Mouse (Mus musculus) stomach, embryonic 15.5 days (tissue): ENCODE results near the gene Letmd1. TPM values are rescaled to one million over a fixed set of nuclear protein-coding genes. Genes with fewer than 3 reads are reported as not detected.
A peak's percentile ranks its signal among the peaks of the same experiment; 100 is the strongest.

Experiments
- ATAC-seq: fragments of 200-750 bp; cut with Nextera tagmentation; 2 replicates; pipeline ENCODE4 v1.8.0; 2017; ENCODE audit warnings: low read depth, moderate number of reproducible peaks, moderate TSS enrichment; ENCODE audit not compliant: insufficient read depth, low FRiP score
- H3K27ac ChIP-seq: fragments of 300-500 bp; sonication (generic); 2 replicates; pipeline ENCODE4 v1.5.1; 2015; ENCODE audit warnings: mild to moderate bottlenecking, inconsistent platforms
- H3K27me3 ChIP-seq: fragments of 300-500 bp; sonication (generic); replicated peaks from 2 replicates; pipeline ENCODE4 v1.6.1; 2015; ENCODE audit warnings: inconsistent platforms
- H3K36me3 ChIP-seq: fragments of 300-500 bp; sonication (generic); 2 replicates; pipeline ENCODE4 v1.6.1; 2015; ENCODE audit warnings: inconsistent platforms
- H3K4me1 ChIP-seq: fragments of 300-500 bp; sonication (generic); 2 replicates; pipeline ENCODE4 v1.6.1; 2015; ENCODE audit warnings: inconsistent platforms
- H3K4me2 ChIP-seq: fragments of 300-500 bp; sonication (generic); 2 replicates; pipeline ENCODE4 v1.6.1; 2015; ENCODE audit warnings: mild to moderate bottlenecking, inconsistent platforms
- H3K4me3 ChIP-seq: fragments of 300-500 bp; sonication (generic); replicated peaks from 2 replicates; pipeline ENCODE4 v1.5.1; 2015; ENCODE audit warnings: inconsistent platforms
- H3K9ac ChIP-seq: fragments of 300-500 bp; sonication (generic); 2 replicates; pipeline ENCODE4 v1.6.1; 2015; ENCODE audit warnings: inconsistent platforms
- H3K9me3 ChIP-seq: fragments of 300-500 bp; sonication (generic); 2 replicates; pipeline ENCODE4 v1.6.1; 2016; ENCODE audit warnings: inconsistent platforms
- WGBS: fragments of 180-500 bp; shearing (Covaris S2); methylation state at CpG from one replicate; pipeline ENCODE4 v1.1.7; 2015; 5-methylcytosine and 5-hydroxymethylcytosine counted together
- polyA plus RNA-seq: library from polyadenylated mRNA; unstranded; fragments of >200 nt; fragmentation: Nextera tagmentation; extraction: Ambion mirVana; gene quantifications from 2 replicates; pipeline ENCODE4 v1.2.1, GENCODE M21; 2015

The Letmd1 gene
- polyA plus RNA-seq, 1 experiment from 2014 or later = 25.5 TPM

DNA sequence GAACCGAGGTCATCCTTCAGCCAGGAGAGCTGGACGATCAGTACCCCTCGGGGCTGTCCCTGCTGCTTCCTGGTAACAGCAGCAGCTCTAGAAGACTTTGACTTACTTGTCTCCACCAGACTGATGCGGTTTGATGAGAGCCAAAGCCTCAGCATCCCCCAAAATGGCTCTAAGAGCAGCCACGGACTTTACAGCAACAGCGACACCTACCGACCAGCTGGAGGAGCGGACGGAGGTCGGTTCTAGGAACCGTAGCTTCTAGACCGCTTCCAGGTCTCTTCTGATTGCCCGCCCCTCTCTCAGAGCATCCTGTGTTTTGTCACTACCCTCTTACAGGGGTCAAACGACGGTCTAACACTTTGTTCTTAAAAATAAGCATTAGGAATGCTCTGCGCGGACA, 11.5 kb upstream of the Letmd1 start:
- H3K4me3 ChIP-seq = no peak overlapping the region
- H3K4me1 ChIP-seq = peaks cover 7% of the 10 kb centered on the region; the same call in 1 of the 2 replicates
- 0 out of 2 replicates have a peak, but pooled peaks cover 5% of the 10 kb centered on the region for H3K27me3 ChIP-seq
- peak overlapping the region; percentile 9; the same call in 1 of the 2 replicates for H3K4me2 ChIP-seq
- H3K9ac ChIP-seq = no peak overlapping the region
- WGBS = 6% methylated on average over 17 of the region's 17 CpGs
- H3K9me3 ChIP-seq = no peaks in the 10 kb centered on the region
- no peaks in the 10 kb centered on the region for H3K36me3 ChIP-seq
- no peak overlapping the region for H3K27ac ChIP-seq
- ATAC-seq = peak; percentile 36; the same call in 1 of the 2 replicates

DNA sequence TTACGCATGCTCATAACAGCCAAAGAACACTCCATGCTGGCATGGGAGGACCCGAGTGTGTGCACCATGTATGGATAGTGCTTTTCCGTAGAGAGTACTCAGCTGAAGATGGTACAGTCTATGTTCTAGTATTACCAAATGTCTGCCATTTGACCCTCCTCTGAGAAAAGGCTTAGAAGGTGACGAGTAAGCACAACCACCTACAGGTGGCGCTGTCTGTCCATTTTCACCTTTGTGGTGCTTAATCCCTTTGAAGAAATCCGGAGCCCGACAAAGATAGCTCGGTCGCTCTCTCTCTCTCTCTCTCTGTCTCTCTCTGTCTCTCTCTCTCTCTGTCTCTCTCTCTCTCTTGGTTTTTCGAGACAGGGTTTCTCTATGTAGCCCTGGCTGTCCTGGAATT, 10.8 kb upstream of the Letmd1 start:
- no peak overlapping the region for H3K4me3 ChIP-seq
- 36% methylated on average over 10 of the region's 10 CpGs for WGBS
- H3K4me2 ChIP-seq = no peak overlapping the region
- no peaks in the 10 kb centered on the region for H3K9me3 ChIP-seq
- H3K27me3 ChIP-seq = 0 out of 2 replicates have a peak, but pooled peaks cover 5% of the 10 kb centered on the region
- H3K9ac ChIP-seq = no peak overlapping the region
- H3K36me3 ChIP-seq = no peaks in the 10 kb centered on the region
- no peak overlapping the region for H3K27ac ChIP-seq
- H3K4me1 ChIP-seq = peaks cover 7% of the 10 kb centered on the region; the same call in 1 of the 2 replicates
- ATAC-seq = no peak

DNA sequence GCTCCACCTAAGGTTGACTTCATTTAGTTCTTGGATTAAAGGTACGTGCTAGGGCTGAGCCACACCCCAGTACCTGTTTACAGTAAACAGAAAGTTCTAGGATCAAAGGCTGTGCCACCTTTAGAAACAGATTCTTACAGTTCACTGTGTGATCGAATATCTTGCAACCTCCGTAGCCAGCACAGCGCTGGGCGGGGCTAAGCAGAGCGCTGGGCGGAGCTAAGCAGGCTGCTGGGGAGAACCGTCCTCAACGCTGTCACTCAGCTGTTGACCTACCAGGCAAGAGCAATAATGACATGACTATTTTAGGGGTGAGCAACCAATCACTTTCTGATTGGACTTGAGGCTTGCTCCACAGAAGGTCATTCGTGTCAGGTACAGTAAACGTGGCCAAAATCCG, 7.9 kb upstream of the Letmd1 start:
- Histone ChIP-seq H3K27me3 (0 out of 2 replicates have a peak, but pooled peaks cover 5% of the 10 kb centered on the region), H3K9ac (no peak overlapping the region), H3K27ac (no peak overlapping the region), H3K4me2 (peak overlapping the region; percentile 41), H3K4me1 (peaks cover 7% of the 10 kb centered on the region; the same call in 1 of the 2 replicates), H3K4me3 (no peak overlapping the region; the same call in 1 of the 2 replicates), H3K9me3 (no peaks in the 10 kb centered on the region), H3K36me3 (no peaks in the 10 kb centered on the region)
- peak; percentile 69; the same call in 1 of the 2 replicates for ATAC-seq
- 11% methylated on average over 12 of the region's 12 CpGs for WGBS

DNA sequence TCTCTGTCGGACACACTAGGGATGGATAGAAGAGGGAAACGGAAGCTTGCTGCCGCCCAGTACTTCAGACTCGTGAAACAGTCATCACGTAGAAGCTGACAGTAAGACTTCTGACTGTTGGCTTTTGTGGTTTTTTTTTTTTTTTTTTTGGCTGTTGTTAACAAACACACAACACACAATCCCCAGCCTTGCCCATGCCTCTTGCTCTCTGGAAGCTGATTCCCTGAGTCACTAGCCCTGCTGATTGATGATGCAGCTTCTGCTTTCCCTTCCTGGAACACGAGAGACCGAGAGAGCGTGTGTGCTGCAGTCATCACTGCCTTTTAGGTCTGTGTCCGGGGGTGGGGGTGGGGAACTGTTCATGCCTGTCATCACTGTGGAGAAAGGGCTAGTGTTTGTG, 7.2 kb upstream of the Letmd1 start:
- no peak for ATAC-seq
- Histone ChIP-seq H3K4me2 (no peak overlapping the region), H3K4me1 (peaks cover 7% of the 10 kb centered on the region; the same call in 1 of the 2 replicates), H3K9me3 (no peaks in the 10 kb centered on the region), H3K27me3 (0 out of 2 replicates have a peak, but pooled peaks cover 5% of the 10 kb centered on the region), H3K4me3 (no peak overlapping the region), H3K9ac (no peak overlapping the region), H3K27ac (no peak overlapping the region), H3K36me3 (no peaks in the 10 kb centered on the region)
- WGBS = 63% methylated on average over 9 of the region's 9 CpGs

DNA sequence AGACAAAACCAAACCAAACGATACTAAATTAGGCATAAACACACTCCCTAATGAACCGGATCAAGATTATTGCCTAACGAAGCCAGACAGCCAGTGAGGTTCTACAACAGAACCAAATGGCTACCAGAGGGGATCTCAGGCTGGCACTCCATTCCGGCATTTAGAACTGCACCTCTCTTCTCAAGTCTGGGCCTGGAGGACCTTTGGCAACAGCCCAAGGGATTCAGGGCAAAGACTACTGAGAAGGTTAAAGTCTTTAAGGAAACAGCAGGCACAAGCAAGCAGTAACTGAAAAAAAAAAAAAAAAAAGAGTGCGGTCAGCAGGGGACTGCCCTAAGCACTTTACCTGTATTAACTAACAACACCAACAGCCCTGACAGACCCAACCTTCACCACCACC, 6.7 kb upstream of the Letmd1 start:
- Histone ChIP-seq H3K4me2 (no peak overlapping the region), H3K27ac (no peak overlapping the region), H3K9me3 (no peaks in the 10 kb centered on the region), H3K9ac (no peak overlapping the region), H3K4me1 (peaks cover 7% of the 10 kb centered on the region; the same call in 1 of the 2 replicates), H3K4me3 (no peak overlapping the region), H3K27me3 (0 out of 2 replicates have a peak, but pooled peaks cover 5% of the 10 kb centered on the region), H3K36me3 (no peaks in the 10 kb centered on the region)
- ATAC-seq = no peak
- WGBS = 79% methylated on average over 5 of the region's 5 CpGs

DNA sequence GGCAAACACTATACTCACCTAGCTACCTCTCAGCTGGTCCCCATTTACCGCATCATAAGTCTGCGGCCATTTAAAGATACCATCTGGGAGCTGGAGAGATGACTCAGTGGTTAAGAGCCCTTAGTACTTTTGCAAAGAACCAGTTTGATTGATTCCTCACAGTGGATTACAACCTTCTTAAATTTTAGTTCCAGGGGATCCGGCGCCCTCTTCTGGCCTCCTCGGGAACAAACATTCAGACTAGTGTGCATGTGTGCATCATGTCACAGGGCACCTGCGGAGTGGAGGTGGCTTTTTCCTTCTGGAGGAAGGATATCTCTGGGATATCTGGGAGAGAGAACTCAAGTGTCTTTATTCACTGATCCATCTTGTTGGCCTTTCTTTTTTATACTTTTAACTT, 5.1 kb upstream of the Letmd1 start:
- 0 out of 2 replicates have a peak, but pooled peaks cover 3% of the 10 kb centered on the region for H3K27me3 ChIP-seq
- peaks cover 7% of the 10 kb centered on the region; the same call in 1 of the 2 replicates for H3K4me1 ChIP-seq
- no peaks in the 10 kb centered on the region for H3K9me3 ChIP-seq
- WGBS = 24% methylated on average over 6 of the region's 6 CpGs
- no peak overlapping the region for H3K27ac ChIP-seq
- H3K4me2 ChIP-seq = no peak overlapping the region
- H3K9ac ChIP-seq = no peak overlapping the region
- no peak overlapping the region for H3K4me3 ChIP-seq
- ATAC-seq = no peak
- no peaks in the 10 kb centered on the region for H3K36me3 ChIP-seq

DNA sequence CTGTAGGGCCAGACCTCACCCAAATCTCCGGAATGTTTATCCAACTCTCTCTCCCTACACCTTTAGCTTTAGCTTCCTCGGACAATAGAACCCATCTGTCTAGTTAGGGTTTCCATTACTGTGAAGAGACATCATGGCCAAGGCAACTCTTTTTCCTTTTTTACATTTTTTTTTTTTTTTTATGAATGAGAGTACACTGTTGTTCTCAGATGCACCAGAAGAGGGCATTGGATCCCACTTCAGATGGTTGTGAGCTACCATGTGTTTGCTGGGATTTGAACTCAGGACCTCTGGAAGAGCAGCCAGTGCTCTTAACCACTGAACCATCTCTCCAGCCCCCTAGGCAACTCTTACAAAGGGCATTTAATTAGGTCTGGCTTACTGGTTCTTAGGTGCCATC, 3.4 kb upstream of the Letmd1 start:
- H3K9ac ChIP-seq = no peak overlapping the region
- WGBS = 58% methylated on average over 2 of the region's 2 CpGs
- no peak overlapping the region for H3K27ac ChIP-seq
- H3K36me3 ChIP-seq = no peaks in the 10 kb centered on the region
- H3K9me3 ChIP-seq = no peaks in the 10 kb centered on the region
- no peak overlapping the region for H3K4me3 ChIP-seq
- no peak overlapping the region for H3K4me2 ChIP-seq
- H3K4me1 ChIP-seq = peaks cover 15% of the 10 kb centered on the region; the same call in 1 of the 2 replicates
- H3K27me3 ChIP-seq = no peaks in the 10 kb centered on the region
- no peak for ATAC-seq

DNA sequence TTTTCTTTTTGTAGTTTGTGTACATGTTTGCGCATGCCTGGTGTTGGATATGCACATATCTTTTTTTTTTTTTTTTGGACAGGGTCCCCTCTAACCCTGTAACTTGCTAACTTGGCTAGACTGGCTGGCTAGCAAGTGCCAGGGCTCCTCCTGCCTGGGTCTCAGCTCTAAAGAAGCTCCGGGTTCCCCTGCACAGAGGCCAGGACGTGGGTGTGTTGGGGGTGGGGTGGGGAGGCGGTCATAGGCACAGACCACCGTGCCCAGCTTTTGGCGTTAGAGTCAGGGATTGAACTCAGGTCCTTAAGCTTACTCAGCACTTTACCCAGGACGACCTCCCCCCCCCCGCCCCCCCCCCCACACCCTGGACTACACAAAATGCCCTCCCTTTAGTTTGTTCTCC, 1.1 kb upstream of the Letmd1 start:
- 33% methylated on average over 7 of the region's 8 CpGs for WGBS
- Histone ChIP-seq H3K27ac (no peak overlapping the region), H3K4me3 (no peak overlapping the region), H3K27me3 (no peaks in the 10 kb centered on the region), H3K4me1 (0 out of 2 replicates have a peak, but pooled peaks cover 8% of the 10 kb centered on the region), H3K36me3 (no peaks in the 10 kb centered on the region), H3K9ac (no peak overlapping the region), H3K9me3 (no peaks in the 10 kb centered on the region), H3K4me2 (no peak overlapping the region; the same call in 1 of the 2 replicates)
- no peak for ATAC-seq

DNA sequence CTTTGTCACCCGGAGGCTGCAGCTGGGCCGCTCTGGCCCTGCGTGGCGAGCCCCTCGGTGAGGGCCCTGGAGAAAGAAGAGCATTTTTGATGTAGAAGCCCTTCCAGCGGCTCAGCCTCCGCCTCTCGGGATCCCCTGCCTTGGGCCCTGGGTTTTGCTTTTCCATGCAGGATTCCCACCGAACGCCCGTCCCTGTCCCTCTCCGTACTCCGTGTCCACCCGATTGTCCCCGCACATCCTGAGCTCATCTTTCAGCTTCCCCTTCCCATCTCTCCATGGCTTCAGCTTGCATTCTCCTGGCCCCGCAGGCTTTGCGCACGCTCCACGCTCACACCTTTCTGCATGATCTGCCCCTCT, 344 bp downstream of the Letmd1 start:
- 0% methylated on average over 19 of the region's 19 CpGs for WGBS
- peak overlapping the region; percentile 77 for H3K4me2 ChIP-seq
- H3K9ac ChIP-seq = peak overlapping the region; percentile 76
- H3K36me3 ChIP-seq = no peaks in the 10 kb centered on the region
- no peaks in the 10 kb centered on the region for H3K9me3 ChIP-seq
- no peaks in the 10 kb centered on the region for H3K27me3 ChIP-seq
- H3K4me1 ChIP-seq = 0 out of 2 replicates have a peak, but pooled peaks cover 8% of the 10 kb centered on the region
- peak overlapping the region; percentile 76 for H3K4me3 ChIP-seq
- peak overlapping the region; percentile 84; the same call in 1 of the 2 replicates for H3K27ac ChIP-seq
- no peak for ATAC-seq

DNA sequence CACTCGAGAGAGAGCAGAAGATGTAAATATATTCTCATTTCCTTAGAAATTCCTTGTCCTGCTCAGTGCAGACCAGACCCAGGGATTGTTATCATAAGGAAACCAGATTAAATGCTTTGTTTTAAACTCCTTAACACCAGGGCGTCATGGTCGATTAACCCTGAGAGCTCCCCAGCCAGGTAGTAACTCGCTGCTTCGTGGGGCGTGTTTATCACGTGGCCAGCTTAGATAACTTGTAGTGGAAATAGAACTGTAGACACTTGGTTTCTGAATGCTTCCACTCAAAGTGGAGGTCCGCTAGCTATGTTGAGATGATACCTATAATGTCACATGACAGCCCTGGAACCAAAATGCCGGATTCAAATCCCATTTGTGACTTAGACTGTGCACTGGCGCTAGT, 1.2 kb downstream of the Letmd1 start:
- 54% methylated on average over 10 of the region's 10 CpGs for WGBS
- H3K9ac ChIP-seq = no peak overlapping the region
- H3K4me2 ChIP-seq = peak overlapping the region; percentile 77
- H3K4me3 ChIP-seq = peak overlapping the region; percentile 76
- no peaks in the 10 kb centered on the region for H3K9me3 ChIP-seq
- ATAC-seq = no peak
- no peaks in the 10 kb centered on the region for H3K36me3 ChIP-seq
- no peak overlapping the region for H3K27ac ChIP-seq
- H3K4me1 ChIP-seq = 0 out of 2 replicates have a peak, but pooled peaks cover 8% of the 10 kb centered on the region
- no peaks in the 10 kb centered on the region for H3K27me3 ChIP-seq

DNA sequence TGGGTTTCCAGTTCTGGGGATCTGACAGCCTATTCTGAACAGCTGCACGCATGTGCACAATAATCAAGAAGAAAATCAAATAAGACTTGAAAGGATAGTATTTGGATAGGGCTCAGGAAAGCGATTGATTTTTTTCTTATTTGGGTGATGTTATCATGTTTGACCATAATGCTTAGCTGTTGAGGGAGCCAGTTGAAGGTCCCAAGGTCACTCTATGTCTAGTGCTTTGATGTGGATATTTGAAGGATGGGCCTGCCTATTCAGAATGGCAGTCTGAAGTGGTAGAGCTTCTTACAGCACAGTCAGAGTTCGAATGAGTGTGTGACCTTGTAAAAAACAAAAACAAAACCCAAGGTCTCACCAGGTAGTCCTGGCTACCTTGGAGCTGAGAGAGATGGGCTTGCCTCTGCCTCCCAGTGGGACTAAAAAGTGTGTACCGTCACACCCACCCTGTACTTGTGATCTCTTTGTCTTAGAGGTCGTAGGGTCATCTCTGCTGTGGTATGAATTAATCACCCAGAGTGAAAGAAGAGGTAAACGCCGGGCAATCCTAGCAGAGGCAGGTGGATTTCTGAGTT, 5.2 kb downstream of the Letmd1 start:
- Histone ChIP-seq H3K4me2 (no peak overlapping the region), H3K27me3 (no peaks in the 10 kb centered on the region), H3K4me3 (no peak overlapping the region), H3K9me3 (no peaks in the 10 kb centered on the region), H3K4me1 (0 out of 2 replicates have a peak, but pooled peaks cover 8% of the 10 kb centered on the region), H3K27ac (no peak overlapping the region), H3K36me3 (peaks cover 17% of the 10 kb centered on the region), H3K9ac (no peak overlapping the region)
- 0 out of 2 replicates have a peak, but pooled peaks have one; percentile 2 for ATAC-seq
- WGBS = 67% methylated on average over 7 of the region's 7 CpGs

DNA sequence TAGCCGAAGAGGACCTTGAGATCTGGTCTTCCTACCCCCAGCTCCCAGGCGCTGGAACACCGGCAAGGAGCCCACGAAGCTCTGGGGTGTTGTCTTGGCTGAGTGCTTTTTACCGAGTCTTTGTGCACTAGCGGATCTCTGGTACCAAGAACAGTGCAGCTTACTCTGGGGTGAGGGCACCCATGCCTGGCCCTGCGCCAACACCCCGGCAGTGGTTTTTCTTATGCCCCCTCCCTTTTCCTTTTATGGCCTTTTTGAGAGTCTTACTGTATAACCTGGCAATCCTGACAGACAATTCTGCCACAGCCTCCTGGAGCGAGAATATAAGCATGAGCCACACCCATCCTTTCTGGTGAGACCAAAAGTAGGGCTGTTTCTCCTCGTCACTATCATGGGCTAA, 9.5 kb downstream of the Letmd1 start:
- Histone ChIP-seq H3K4me3 (no peak overlapping the region), H3K9ac (no peak overlapping the region), H3K36me3 (peaks cover 35% of the 10 kb centered on the region), H3K4me1 (no peaks in the 10 kb centered on the region), H3K4me2 (no peak overlapping the region), H3K27me3 (no peaks in the 10 kb centered on the region), H3K9me3 (no peaks in the 10 kb centered on the region), H3K27ac (no peak overlapping the region)
- WGBS = 78% methylated on average over 10 of the region's 10 CpGs
- no peak for ATAC-seq
